Mouse (Mus musculus) 3134 (cell line): Measurements from ENCODE around the gene Olfr767.
"Not testable (repeated sequence)": the region's sequence is repeated elsewhere in the genome, so short reads cannot be mapped to it uniquely, and the experiment has no call there.

Experiments used
- DNase-seq: peaks from one replicate; pipeline ENCODE4 v3.0.0-alpha.2; 2011; ENCODE audit warnings: low spot score; ENCODE audit not compliant: insufficient read length; ENCODE audit errors: extremely low read depth

Gene Olfr767

DNA sequence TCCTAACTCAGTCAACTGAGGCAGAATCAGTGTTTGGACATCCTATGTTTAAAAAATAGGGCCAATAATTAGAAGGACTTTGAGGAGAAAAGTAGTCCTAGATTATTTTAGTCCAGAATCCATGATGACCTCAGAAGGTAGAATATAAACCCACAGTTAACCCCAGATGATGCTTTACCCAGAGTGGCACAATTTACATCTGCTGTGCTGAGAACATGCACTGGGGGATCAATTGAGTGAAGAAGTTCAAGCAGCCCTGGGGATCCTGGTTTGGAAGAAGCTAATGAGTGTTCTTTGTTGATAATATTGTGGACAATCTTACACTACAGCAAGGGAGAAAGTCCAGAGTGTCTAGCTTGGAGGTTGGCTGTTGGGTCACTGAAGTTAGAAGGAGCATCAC, at the start of gene Olfr767:
Gene Olfr767 (minus strand): TSS at position 101 of the 400 bp plus-strand sequence.
- DNase-seq = not testable (repeated sequence)

- DNase-seq = no peak
These were observed 35.1 kb upstream of the Olfr767 start, which contains the start of gene Olfr769 for GRCm38 (mm10) chr10:129117761-129118160. TSS of gene Olfr769 (minus strand) at chr10:129117861.

DNA sequence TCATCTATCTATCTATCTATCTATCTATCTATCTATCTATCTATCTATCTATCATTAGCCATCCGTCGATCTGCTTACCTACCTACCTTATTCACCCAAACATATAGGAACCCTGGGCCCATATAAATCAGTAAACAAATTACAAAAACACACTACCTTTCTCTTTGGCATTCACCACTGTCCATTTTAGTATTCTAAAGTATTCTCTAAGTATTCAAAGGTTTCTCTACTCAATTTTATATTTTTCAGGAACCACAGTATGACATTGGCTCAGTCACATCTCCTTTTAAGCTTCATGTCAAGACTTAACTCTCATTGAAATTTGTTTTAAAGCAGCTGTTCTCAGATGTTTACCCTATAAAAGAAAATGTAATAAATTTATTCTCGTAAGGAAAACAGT, 32.4 kb upstream of the Olfr767 start:
- DNase-seq = no peak

DNA sequence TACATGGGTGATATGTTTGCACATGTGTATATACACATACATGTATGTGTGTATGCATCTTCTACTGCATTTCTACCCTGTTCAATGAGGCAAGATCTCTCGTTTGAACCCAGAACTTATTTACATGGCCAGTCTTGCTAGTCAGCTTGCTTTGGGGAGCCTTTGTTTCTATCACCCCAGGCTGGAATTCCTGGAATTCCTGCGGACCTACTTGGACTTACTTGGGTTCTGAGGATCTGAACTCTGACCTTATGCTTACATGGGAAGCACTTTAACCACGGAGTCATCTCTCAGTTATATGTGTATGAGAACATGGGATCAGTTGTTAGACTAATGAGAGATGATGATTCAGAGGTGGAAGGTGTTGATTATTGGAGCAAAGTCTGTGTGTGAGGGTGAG, 18.5 kb upstream of the Olfr767 start:
- no peak for DNase-seq

GRCm38 (mm10) chr10:129099275-129099674, 16.6 kb upstream of the Olfr767 start, which contains the start of gene Olfr768:
TSS of gene Olfr768 (minus strand) at chr10:129099375.
- no peak for DNase-seq

- DNase-seq = no peak
These were observed 13.8 kb downstream of the Olfr767 start, which contains the start of gene Olfr766-ps1 for GRCm38 (mm10) chr10:129068877-129069276. TSS of gene Olfr766-ps1 (minus strand) at chr10:129068977.

DNA sequence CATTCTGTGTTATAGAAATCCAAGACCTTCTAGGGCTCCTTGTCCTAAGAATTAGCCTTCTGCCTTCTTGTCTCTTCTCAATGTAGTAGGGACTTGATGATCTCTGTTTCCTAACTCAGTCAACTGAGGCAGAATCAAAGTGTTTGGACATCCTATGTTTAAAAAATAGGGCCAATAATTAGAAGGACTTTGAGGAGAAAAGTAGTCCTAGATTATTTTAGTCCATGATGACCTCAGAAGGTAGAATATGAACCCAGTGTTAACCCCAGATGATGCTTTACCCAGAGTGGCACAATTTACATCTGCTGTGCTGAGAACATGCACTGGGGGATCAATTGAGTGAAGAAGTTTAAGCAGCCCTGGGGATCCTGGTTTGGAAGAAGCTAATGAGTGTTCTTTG, 32.8 kb downstream of the Olfr767 start, which contains the start of gene Olfr765:
Gene Olfr765 (minus strand): TSS at position 101 of the 400 bp plus-strand sequence.
- DNase-seq = not testable (repeated sequence)

- no peak for DNase-seq
These were observed 42.9 kb downstream of the Olfr767 start, which contains the start of gene Olfr764-ps1 for GRCm38 (mm10) chr10:129039796-129040195. TSS of gene Olfr764-ps1 (minus strand) at chr10:129039896.

GRCm38 (mm10) chr10:129028343-129028742, 54.4 kb downstream of the Olfr767 start:
- DNase-seq = no peak

GRCm38 (mm10) chr10:129026018-129026662, 56.6 kb downstream of the Olfr767 start:
- no peak for DNase-seq
